Mouse (Mus musculus) hindbrain, embryonic 12.5 days (tissue): Measurements from ENCODE around the gene Sbf2. TPM values are rescaled to one million over a fixed set of nuclear protein-coding genes. Genes with fewer than 3 reads are reported as not detected.

Experiments
- ATAC-seq: fragments of 200-750 bp; cut with Nextera tagmentation; 2 replicates; pipeline ENCODE4 v1.8.0; 2017; ENCODE audit warnings: moderate TSS enrichment; ENCODE audit not compliant: low FRiP score
- H3K27ac ChIP-seq: fragments of 300-500 bp; sonication (generic); 2 replicates; pipeline ENCODE4 v1.5.1; 2016; ENCODE audit warnings: mild to moderate bottlenecking
- H3K27me3 ChIP-seq: fragments of 300-500 bp; sonication (generic); 2 replicates; pipeline ENCODE4 v1.6.1; 2016; ENCODE audit warnings: mild to moderate bottlenecking
- H3K36me3 ChIP-seq: fragments of 300-500 bp; sonication (generic); 2 replicates; pipeline ENCODE4 v1.6.1; 2016; ENCODE audit warnings: mild to moderate bottlenecking
- H3K4me1 ChIP-seq: fragments of 300-500 bp; sonication (generic); 2 replicates; pipeline ENCODE4 v1.6.1; 2016
- H3K4me2 ChIP-seq: fragments of 300-500 bp; sonication (generic); replicated peaks from 2 replicates; pipeline ENCODE4 v1.6.1; 2016; ENCODE audit warnings: mild to moderate bottlenecking
- H3K4me3 ChIP-seq: fragments of 300-500 bp; sonication (generic); 2 replicates; pipeline ENCODE4 v1.5.1; 2016; ENCODE audit warnings: mild to moderate bottlenecking
- H3K9ac ChIP-seq: fragments of 300-500 bp; sonication (generic); 2 replicates; pipeline ENCODE4 v1.6.1; 2016; ENCODE audit warnings: mild to moderate bottlenecking, moderate library complexity
- H3K9me3 ChIP-seq: fragments of 300-500 bp; sonication (generic); replicated peaks from 2 replicates; pipeline ENCODE4 v1.6.1; 2016; ENCODE audit warnings: mild to moderate bottlenecking
- WGBS: fragments of 180-500 bp; shearing (Covaris S2); methylation state at CpG from one replicate; pipeline ENCODE4 v1.1.7; 2016; 5-methylcytosine and 5-hydroxymethylcytosine counted together
- polyA plus RNA-seq: library from polyadenylated mRNA; unstranded; fragments of >200 nt; fragmentation: Nextera tagmentation; extraction: Ambion mirVana; gene quantifications from 2 replicates; pipeline ENCODE4 v1.2.1, GENCODE M21; 2016

The Sbf2 gene
- 56.0 and 61.8 TPM in 2 replicates for polyA plus RNA-seq

DNA sequence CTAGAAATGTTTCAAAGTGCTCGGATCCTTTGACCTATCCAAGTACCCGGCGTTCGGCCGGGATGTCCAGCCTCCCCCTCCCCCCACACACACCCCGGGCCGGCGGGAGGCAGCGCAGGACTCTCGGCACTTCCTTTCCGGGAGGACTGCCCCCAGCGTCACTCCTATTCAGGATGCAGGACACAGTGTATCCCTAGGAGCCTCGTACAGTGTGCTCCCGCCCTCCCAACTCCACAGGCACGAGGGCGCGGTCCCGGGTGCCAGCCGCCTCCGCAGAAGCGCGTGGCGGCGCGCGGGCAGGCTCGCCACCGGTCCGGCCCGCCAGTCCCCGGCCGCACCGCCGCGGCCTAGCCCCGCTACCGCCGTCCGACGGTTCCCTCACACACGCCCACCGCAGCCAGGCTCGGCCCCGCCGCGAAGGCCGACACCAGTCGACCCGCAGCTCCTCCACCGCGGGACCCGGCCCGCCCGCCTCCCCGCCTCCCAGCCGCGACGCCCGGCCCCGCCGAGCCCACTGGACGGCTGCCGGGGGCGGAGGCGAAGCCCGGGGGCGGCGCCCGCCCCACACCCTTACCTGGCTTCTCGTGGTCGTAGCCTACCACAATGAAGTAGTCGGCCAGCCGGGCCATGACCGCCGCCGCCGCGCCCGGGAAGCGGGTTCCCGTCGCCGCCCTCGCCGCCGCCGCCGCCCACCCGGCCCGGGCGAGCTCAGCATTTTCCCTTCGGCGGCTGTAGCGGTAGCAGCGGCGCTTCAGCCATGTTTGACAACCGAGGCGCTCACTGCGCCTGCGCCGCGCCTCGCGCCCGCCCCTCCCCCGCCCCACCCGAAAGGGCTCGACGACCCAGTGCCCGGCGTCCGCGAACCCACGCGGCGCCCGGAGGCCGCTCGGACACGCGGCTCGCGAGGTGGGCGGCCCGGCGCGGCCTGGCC is at the start of gene Sbf2:
Sbf2 (minus strand) TSS at position 790 of the 931 bp plus-strand sequence.
- H3K36me3 ChIP-seq: no peaks in the 10 kb centered on the region
- peak within 1 kb of the TSS; percentile 98 for H3K27ac ChIP-seq
- peak; percentile 95 for ATAC-seq
- peaks cover 6% of the 10 kb centered on the region; the same call in 1 of the 2 replicates for H3K27me3 ChIP-seq
- H3K9ac ChIP-seq: peak within 1 kb of the TSS; percentile 94
- under 1% methylated on average over 78 of the region's 127 CpGs for WGBS
- peak within 1 kb of the TSS; percentile 78 for H3K4me2 ChIP-seq
- H3K4me3 ChIP-seq: peak within 1 kb of the TSS; percentile 94
- no peaks in the 10 kb centered on the region for H3K9me3 ChIP-seq
- peaks cover 14% of the 10 kb centered on the region for H3K4me1 ChIP-seq

DNA sequence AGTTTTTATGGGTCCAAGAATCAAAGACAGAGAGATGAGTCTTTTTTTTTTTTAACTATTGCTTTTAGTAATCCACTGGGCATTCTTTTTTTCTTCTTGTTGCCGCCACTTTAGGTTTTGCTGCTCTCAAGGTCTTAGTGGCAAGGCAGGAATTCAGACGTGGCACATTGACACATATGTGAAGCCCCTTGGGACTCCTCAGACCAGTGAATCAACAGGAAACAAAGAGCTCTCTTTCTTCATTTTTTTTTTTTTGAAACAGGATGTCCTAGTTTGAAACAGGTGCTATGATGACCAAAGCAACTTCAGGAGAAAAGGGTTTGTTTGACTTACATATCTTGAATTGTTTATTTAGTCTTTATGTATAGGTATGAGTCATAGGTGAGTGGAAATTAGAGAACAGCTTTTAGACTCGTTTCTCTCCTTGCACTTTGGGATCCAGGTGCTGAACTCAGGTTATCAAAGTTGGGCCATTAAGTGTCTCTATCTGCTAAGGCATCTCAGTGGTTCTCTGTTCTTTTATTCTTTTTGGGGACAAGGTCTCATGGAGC is 43.7 kb upstream of the Sbf2 start:
- Histone ChIP-seq H3K27me3 (no peaks in the 10 kb centered on the region), H3K4me1 (no peaks in the 10 kb centered on the region)
- WGBS: 66% methylated on average over 3 of the region's 3 CpGs

DNA sequence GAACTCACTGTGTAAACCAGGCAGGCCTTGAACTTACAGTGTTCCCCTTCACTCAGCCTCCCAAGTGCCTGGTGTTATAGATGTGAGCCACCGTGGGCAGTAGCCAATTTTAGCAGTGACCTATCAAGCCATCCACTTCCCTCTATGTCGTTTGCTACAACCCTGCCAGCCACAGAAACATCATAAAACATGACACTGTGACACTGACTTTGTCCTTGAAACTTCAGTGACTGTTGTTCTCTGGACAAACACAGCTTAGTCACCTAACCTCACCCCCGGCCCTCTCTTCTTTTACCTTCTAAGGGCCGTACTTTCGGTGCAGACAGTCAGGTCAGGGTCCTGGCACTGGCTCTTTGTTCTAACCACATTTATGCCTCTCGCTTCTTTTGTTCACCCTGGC is 41.2 kb upstream of the Sbf2 start:
- no peak overlapping the region for H3K4me2 ChIP-seq
- H3K4me3 ChIP-seq: no peak overlapping the region
- no peaks in the 10 kb centered on the region for H3K36me3 ChIP-seq
- H3K4me1 ChIP-seq: no peaks in the 10 kb centered on the region
- ATAC-seq: no peak
- H3K9ac ChIP-seq: no peak overlapping the region
- H3K27me3 ChIP-seq: no peaks in the 10 kb centered on the region
- no peaks in the 10 kb centered on the region for H3K9me3 ChIP-seq
- WGBS: 67% methylated on average over 6 of the region's 6 CpGs
- no peak overlapping the region for H3K27ac ChIP-seq

More for the DNA sequence above, 43.7 kb upstream of the Sbf2 start:
- H3K4me2 ChIP-seq: no peak overlapping the region
- no peak for ATAC-seq
- H3K4me3 ChIP-seq: no peak overlapping the region
- H3K9ac ChIP-seq: no peak overlapping the region
- no peaks in the 10 kb centered on the region for H3K9me3 ChIP-seq
- no peak overlapping the region for H3K27ac ChIP-seq
- H3K36me3 ChIP-seq: no peaks in the 10 kb centered on the region

DNA sequence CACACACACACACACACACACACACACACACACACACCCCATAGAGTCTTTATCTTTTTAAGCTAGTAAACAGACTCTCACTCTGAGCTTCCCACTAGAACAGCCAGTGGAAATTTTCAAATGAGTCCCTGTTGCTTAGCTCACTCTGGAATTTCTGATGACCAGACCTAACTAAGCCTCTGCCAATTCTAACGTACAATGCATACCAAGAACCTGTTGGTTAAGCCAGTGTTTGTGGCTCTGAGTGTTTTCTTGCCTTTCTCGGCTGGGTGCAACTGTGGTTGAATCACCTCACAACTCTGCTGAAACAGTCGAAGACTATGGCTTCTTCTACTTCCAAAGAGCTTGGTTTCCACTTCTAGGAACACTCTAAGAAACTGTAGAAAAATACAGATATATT is 40.5 kb upstream of the Sbf2 start:
- no peaks in the 10 kb centered on the region for H3K36me3 ChIP-seq
- H3K4me2 ChIP-seq: no peak overlapping the region
- no peak overlapping the region for H3K9ac ChIP-seq
- H3K4me3 ChIP-seq: no peak overlapping the region
- H3K27me3 ChIP-seq: no peaks in the 10 kb centered on the region
- H3K27ac ChIP-seq: no peak overlapping the region
- no peaks in the 10 kb centered on the region for H3K9me3 ChIP-seq
- ATAC-seq: no peak
- WGBS: 81% methylated on average over 3 of the region's 3 CpGs
- H3K4me1 ChIP-seq: no peaks in the 10 kb centered on the region

DNA sequence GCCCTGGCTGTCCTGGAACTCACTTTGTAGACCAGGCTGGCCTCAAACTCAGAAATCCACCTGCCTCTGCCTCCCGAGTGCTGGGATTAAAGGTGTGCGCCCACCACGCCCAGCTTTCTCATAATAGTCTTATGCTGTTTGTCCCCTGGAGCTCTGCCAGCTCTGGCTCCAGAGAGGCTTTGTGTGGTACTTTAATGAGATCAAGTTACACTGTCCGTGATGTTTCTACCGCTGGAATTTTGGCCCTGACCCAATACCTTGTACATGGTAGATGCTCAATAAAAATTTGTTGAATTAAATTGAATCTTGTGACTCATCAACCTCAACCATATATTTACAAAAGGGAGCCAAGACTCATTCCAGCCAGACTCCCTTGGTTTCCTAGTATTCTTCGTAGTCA is 36.4 kb upstream of the Sbf2 start:
- no peak overlapping the region for H3K27ac ChIP-seq
- no peaks in the 10 kb centered on the region for H3K36me3 ChIP-seq
- no peak for ATAC-seq
- peaks cover 4% of the 10 kb centered on the region; the same call in 1 of the 2 replicates for H3K9me3 ChIP-seq
- H3K4me1 ChIP-seq: no peaks in the 10 kb centered on the region
- H3K9ac ChIP-seq: no peak overlapping the region
- no peak overlapping the region for H3K4me3 ChIP-seq
- no peaks in the 10 kb centered on the region for H3K27me3 ChIP-seq
- H3K4me2 ChIP-seq: no peak overlapping the region
- 85% methylated on average over 6 of the region's 6 CpGs for WGBS

DNA sequence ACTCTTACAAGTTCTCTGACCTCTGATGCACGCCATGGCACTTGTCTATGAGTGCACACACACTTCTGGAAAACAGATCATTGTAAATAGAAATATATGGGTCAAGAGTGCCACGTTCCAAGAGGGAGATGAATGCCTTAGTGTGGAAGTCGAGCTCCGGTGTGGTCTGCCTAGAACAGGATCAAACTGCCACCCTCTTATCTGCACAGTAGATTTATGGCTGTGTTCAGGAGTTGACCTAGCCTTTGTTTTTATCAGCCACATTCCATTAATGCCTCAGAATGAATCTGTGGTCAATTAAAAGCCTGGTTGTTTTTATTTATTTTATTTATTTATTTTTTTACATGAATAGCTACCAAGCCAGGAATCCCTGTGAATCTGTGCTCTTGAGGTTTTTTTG is 35.8 kb upstream of the Sbf2 start:
- Histone ChIP-seq H3K27ac (no peak overlapping the region), H3K9me3 (peaks cover 4% of the 10 kb centered on the region; the same call in 1 of the 2 replicates), H3K27me3 (no peaks in the 10 kb centered on the region), H3K4me1 (no peaks in the 10 kb centered on the region), H3K9ac (no peak overlapping the region), H3K36me3 (no peaks in the 10 kb centered on the region), H3K4me2 (no peak overlapping the region), H3K4me3 (no peak overlapping the region)
- no peak for ATAC-seq
- 89% methylated on average over 4 of the region's 4 CpGs for WGBS

DNA sequence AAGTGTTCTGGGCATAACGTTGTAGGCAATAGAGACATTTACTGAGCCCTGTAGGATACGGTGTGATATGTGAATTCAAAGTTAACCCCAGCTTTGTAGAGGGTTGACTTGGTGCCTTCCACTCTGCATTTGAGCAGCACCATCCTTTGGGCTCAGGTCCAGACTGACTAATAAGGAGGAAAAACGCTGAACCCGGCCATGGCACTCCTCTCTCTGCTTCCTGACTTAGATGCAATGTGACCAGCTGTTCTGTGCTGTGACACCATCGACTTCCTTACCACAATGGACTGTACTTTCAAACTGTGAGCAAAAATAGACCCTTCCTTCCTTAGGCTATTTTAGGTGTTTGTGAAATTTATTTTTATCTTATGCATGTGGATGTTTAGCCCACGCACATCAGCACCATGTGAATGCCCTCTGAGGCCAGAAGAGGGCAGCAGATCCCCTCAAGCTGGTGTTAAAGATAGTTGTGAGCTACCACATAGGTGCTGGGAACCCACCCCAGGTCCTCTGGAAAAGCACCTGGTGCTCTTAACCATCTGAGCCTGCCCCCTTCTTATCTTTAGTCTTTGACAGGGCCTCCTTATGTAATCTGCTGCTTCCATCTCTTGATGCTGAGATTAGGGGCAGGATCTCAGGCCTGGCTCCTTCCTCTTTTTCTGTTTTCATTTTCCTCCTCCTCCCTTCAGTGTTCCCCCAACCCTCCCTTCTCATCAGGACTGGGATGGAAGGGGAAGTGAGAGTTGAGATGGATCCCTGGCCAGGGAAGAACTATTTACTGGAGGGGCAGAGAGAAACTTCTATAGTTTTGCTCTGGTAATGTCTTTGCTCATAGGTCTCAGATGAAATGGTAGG is 34.6 kb upstream of the Sbf2 start:
- no peak overlapping the region for H3K9ac ChIP-seq
- no peak overlapping the region for H3K27ac ChIP-seq
- WGBS: 91% methylated on average over 6 of the region's 6 CpGs
- peaks cover 4% of the 10 kb centered on the region; the same call in 1 of the 2 replicates for H3K9me3 ChIP-seq
- H3K27me3 ChIP-seq: no peaks in the 10 kb centered on the region
- ATAC-seq: no peak
- no peaks in the 10 kb centered on the region for H3K36me3 ChIP-seq
- no peak overlapping the region for H3K4me3 ChIP-seq
- no peaks in the 10 kb centered on the region for H3K4me1 ChIP-seq
- H3K4me2 ChIP-seq: no peak overlapping the region

DNA sequence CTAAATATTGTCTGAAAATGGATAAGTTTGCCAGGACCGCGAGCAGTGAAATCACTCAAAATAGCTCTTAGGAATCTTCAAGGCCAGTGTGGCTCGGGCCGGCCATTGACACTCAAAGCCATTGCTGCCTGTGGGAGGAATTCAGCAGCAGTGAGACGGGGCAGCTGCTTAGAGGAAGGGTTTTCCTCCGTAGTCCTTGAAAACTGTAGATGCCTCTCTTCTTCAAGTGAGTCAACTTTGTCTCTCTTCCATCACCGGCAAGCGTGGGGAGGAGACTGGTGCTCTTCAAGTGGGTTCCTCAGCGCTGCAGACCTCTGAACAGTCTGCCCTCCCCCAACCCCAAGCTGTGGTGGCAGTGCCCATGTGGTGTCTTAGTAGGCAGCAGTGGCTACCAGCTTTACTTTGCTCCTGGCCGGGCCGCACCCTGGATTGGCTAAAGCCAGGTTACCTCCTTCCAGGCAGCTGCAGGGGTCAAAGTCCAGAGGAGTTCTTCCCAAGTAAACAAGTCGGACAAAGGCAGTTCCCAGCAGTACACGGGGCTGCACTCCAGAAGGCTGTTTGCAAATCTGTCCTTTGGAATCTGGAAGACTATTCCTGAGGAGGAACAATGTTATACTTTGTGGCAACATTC is 33.8 kb upstream of the Sbf2 start:
- Histone ChIP-seq H3K9me3 (peaks cover 4% of the 10 kb centered on the region; the same call in 1 of the 2 replicates), H3K27ac (no peak overlapping the region), H3K9ac (no peak overlapping the region), H3K36me3 (no peaks in the 10 kb centered on the region), H3K4me1 (no peaks in the 10 kb centered on the region), H3K4me2 (no peak overlapping the region), H3K4me3 (no peak overlapping the region), H3K27me3 (no peaks in the 10 kb centered on the region)
- WGBS: 84% methylated on average over 13 of the region's 13 CpGs
- ATAC-seq: no peak

DNA sequence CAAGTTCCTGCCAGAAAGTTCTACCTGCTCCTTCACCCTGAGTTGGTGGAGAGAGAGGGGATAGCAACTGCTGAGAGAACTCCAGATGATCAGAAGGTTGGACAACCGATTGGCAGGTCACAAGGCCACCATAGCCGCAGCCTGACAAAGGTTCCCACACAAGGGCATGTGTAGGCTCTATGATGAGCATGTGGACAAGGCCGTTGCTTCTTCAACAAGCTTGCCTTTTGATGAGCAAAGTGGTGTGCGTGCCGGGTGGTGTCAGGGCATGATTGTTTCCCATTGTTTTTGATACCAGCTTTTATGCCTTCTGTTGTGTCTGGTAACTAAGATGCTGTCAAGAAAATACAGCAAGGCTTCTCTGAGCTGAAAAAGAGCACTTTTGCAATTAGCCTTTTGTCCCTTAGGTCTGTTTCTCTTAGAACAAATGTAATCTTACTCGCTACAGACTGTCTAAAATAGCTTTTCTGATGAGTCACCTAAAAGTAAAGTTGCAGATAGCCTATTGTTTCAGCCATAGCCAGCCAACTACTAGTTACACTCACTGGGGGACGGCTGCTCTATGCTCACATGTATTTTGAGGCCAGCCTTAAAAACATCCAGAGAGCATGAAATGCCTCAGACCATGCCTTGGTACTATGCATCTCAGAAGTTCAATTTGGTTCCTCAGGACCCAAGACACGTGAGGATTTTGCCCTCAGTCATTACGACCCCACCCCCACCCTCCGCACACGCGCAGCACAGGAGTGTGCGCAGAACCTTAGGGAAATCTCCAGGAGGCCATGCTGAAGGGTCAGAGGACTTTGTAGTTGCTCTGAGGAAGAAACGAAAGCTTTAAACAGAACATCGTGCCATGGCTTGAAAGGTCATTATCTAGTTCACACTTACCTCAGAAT is 33.1 kb upstream of the Sbf2 start:
- Histone ChIP-seq H3K9me3 (peaks cover 4% of the 10 kb centered on the region; the same call in 1 of the 2 replicates), H3K27ac (no peak overlapping the region), H3K27me3 (no peaks in the 10 kb centered on the region), H3K4me2 (no peak overlapping the region), H3K4me3 (no peak overlapping the region), H3K4me1 (no peaks in the 10 kb centered on the region), H3K9ac (no peak overlapping the region), H3K36me3 (no peaks in the 10 kb centered on the region)
- ATAC-seq: no peak
- 82% methylated on average over 15 of the region's 15 CpGs for WGBS

DNA sequence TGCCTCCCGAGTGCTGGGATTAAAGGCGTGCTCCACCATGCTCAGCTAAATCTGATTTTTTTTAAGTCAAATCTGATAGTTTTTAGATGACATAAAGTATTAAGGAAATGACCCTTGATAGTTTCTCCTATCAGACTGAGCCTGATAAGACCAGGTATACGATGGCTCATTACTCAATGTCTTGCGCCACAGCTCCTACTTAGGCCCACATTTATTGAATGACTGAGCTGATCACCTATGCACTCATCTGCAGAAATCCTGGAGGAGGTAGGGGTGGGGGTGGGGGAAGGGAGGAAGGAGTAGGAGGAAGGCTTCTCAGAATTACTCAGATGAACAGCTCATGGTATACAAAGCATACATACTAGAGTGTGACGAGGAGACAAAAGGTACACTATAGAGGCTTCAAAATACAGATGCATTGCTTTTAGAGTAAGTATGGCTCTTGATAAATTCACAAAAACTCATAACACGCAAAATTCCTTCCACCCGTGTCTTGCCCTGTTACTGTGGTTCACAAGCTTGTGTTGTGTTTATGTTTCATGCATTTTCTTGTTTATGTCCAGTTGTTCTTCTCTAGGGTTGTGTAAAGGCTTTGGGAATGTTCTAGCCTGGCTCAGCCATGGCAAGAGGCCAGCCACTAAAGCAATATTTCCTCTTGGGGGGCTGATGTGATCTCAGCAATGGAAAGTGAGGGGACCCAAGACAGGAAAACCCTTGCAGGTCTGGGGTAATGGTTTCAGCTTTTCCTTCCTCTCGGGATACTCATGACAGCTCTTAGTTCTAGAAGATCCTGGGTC is 32.1 kb upstream of the Sbf2 start:
- Histone ChIP-seq H3K27me3 (no peaks in the 10 kb centered on the region), H3K4me1 (no peaks in the 10 kb centered on the region), H3K27ac (no peak overlapping the region), H3K36me3 (no peaks in the 10 kb centered on the region), H3K4me2 (no peak overlapping the region), H3K9me3 (peaks cover 4% of the 10 kb centered on the region; the same call in 1 of the 2 replicates), H3K4me3 (no peak overlapping the region), H3K9ac (no peak overlapping the region)
- WGBS: 89% methylated on average over 8 of the region's 8 CpGs
- no peak for ATAC-seq
